Mouse (Mus musculus): Measurements from ENCODE around the gene Osbpl6.

Osbpl6 gene

GRCm38 (mm10) chr2:76406151-76406936 is at the start of gene Osbpl6:
TSS of gene Osbpl6 (plus strand) at chr2:76406508.
- DNase-seq, result peak; percentile 4 to 6

GRCm38 (mm10) chr2:76360226-76360625 is 46.1 kb upstream of the Osbpl6 start, which contains the start of gene Cyct:
TSS of gene Cyct (minus strand) at chr2:76360450.
- no peak for DNase-seq

GRCm38 (mm10) chr2:76362111-76362510 is 44.2 kb upstream of the Osbpl6 start:
- DNase-seq, result no peak

GRCm38 (mm10) chr2:76365811-76366210 is 40.5 kb upstream of the Osbpl6 start:
- DNase-seq, result no peak

GRCm38 (mm10) chr2:76367188-76367922 is 39.0 kb upstream of the Osbpl6 start:
- peak; percentile 26 to 31 for DNase-seq

- DNase-seq, result no peak
These were observed 37.2 kb upstream of the Osbpl6 start for GRCm38 (mm10) chr2:76368861-76369660.

GRCm38 (mm10) chr2:76369821-76370655 is 36.3 kb upstream of the Osbpl6 start, which contains the start of gene Rbm45:
TSS of gene Rbm45 (plus strand) at chr2:76369984.
- DNase-seq, result peak; percentile 69 to 77

- no peak for DNase-seq
These were observed 35.7 kb upstream of the Osbpl6 start for GRCm38 (mm10) chr2:76370656-76370922.

GRCm38 (mm10) chr2:76372244-76372643 is 34.1 kb upstream of the Osbpl6 start:
- DNase-seq, result no peak

GRCm38 (mm10) chr2:76374544-76375206 is 31.6 kb upstream of the Osbpl6 start:
- no peak for DNase-seq

GRCm38 (mm10) chr2:76378646-76379045 is 27.7 kb upstream of the Osbpl6 start:
- no peak for DNase-seq

GRCm38 (mm10) chr2:76386531-76386930 is 19.8 kb upstream of the Osbpl6 start:
- no peak for DNase-seq

- DNase-seq, result no peak
These were observed 6.1 kb upstream of the Osbpl6 start for GRCm38 (mm10) chr2:76400178-76400577.

- no peak for DNase-seq
These were observed 635 bp upstream of the Osbpl6 start for GRCm38 (mm10) chr2:76405596-76406150.

GRCm38 (mm10) chr2:76406937-76407441 is 681 bp downstream of the Osbpl6 start:
- DNase-seq, result peak in 1 of 2 experiments; percentile 5

GRCm38 (mm10) chr2:76409526-76409925 is 3.2 kb downstream of the Osbpl6 start:
- no peak for DNase-seq

GRCm38 (mm10) chr2:76409986-76410385 is 3.7 kb downstream of the Osbpl6 start:
- no peak for DNase-seq

GRCm38 (mm10) chr2:76412924-76413323 is 6.6 kb downstream of the Osbpl6 start:
- no peak for DNase-seq

GRCm38 (mm10) chr2:76417446-76418141 is 11.3 kb downstream of the Osbpl6 start:
- no peak for DNase-seq

- DNase-seq, result no peak
These were observed 11.8 kb downstream of the Osbpl6 start for GRCm38 (mm10) chr2:76418142-76418518.

Measured in thymus, adult 18-20 months (tissue).